Mouse (Mus musculus) skeletal muscle tissue, postnatal 0 days (tissue): ENCODE measurements around the gene 5330417H12Rik. TPM values are rescaled to one million over a fixed set of nuclear protein-coding genes. Genes with fewer than 3 reads are reported as not detected.

Source experiments
- polyA plus RNA-seq: library from polyadenylated mRNA; unstranded; fragments of >200 nt; fragmentation: Nextera tagmentation; extraction: Ambion mirVana; gene quantifications from 2 replicates; pipeline ENCODE4 v1.2.1, GENCODE M21; 2015

5330417H12Rik gene
- not detected in 2 replicates for polyA plus RNA-seq

GRCm38 (mm10) chr7:107625061-107625460 is at the start of gene 5330417H12Rik:
Gene 5330417H12Rik (minus strand): TSS chr7:107625161.

GRCm38 (mm10) chr7:107594857-107595402 is 30.0 kb downstream of the 5330417H12Rik start, which contains the start of gene Ppfibp2:
Gene Ppfibp2 (plus strand): TSS chr7:107595207.

Other genes starting within 250 kb of the 5330417H12Rik start
- 11.5 and 13.4 TPM in 2 replicates for gene Olfml1, start 57.7 kb downstream of the 5330417H12Rik start, polyA plus RNA-seq
- 7.1 and 7.8 TPM in 2 replicates for gene Ppfibp2, start 30.0 kb downstream of the 5330417H12Rik start, polyA plus RNA-seq
- 0.54 and 0.94 TPM in 2 replicates for gene Cyb5r2, start 132.9 kb upstream of the 5330417H12Rik start, polyA plus RNA-seq
- not detected in 2 replicates for gene Ovch2, start 176.0 kb upstream of the 5330417H12Rik start, polyA plus RNA-seq
- not detected in 2 replicates for gene Olfr467, start 187.1 kb upstream of the 5330417H12Rik start, polyA plus RNA-seq
- not detected in 2 replicates for gene Olfr469, start 200.4 kb upstream of the 5330417H12Rik start, polyA plus RNA-seq
- gene Olfr470, start 222.3 kb upstream of the 5330417H12Rik start, polyA plus RNA-seq: not detected in 2 replicates